9 mouse cellular contexts compared by ENCODE assay signal in the genomic region with DNA sequence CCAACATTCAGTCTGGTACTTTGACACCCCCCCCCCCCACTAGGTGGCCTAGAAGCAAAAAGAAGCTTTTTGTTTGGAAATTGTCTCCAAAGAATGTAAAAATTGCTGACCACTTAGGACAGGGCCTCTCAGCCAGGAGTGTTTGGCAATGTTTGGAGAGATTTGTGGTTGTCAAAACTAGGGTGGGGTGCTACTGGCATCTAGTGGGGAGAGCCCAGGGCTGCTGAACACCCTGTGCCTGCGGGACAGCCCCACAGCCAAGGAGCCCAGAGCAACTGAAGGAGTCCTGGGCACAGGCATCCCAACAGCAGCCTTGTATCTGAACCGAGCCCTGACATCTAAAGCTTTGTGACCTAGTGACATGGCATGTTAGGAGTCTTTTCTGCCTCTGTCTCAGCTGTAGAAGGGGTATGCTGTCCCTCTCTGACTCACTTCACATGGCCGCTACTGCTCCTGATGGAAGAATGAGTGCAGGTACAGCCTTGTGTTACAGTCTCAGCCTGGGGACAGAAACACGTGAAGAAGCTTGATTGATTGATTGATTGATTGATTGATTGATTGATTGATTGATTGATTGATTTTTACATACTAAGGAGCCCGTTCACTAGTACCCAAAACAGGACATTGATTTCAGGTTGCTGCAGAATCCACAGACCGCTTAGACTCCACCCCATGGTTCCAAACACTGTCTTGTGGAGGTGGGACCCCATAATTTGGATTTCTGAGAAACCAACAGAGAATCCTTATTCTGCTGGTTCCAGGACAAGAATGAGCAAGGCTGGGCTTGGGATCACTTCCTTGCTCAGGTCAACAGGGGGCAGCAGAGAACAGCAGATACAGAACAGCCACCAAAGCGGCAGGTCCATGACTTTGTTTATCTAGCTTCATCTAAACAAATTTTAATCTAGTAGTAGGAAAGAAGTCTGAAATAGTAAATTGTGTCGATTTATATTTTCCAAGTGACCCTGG. TPM values are rescaled to one million over a fixed set of nuclear protein-coding genes. Genes with fewer than 3 reads are reported as not detected.
DNase-seq lines count a peak whose midpoint lies in the region; ATAC-seq lines count a peak whose summit lies in the region.
"Had no signal": no experiment of that assay in that cellular context is flagged by ENCODE, and none has a peak within 500 bp of the region (broad histone marks: within the 10 kb centered on the region; RNA-seq: fewer than 3 reads in every experiment).

No protein-coding gene starts in this region.

- no peaks in the 10 kb centered on the region for H3K4me1 ChIP-seq in lung, embryonic 16.5 days (replicated peaks; ENCODE audit: control insufficient read depth, insufficient read depth, low read length)
- H3K4me1 ChIP-seq: heart, embryonic 15.5 days had no signal

- no peaks in the 10 kb centered on the region for H3K27me3 ChIP-seq in lung, embryonic 16.5 days (ENCODE audit: control insufficient read depth, insufficient read depth, low read depth, low read length)
- H3K27me3 ChIP-seq: heart, embryonic 15.5 days had no signal

- H3K27ac ChIP-seq in lung, embryonic 16.5 days (ENCODE audit: low read length), result no peak overlapping the region
- H3K27ac ChIP-seq: heart, embryonic 15.5 days had no signal

- DNase-seq in CD8-positive naive resting alpha-beta T cell, adult 2 months (ENCODE audit: low read depth in 2 of 2, low spot score in 2 of 2), result peak; percentile 56 to 66
- DNase-seq in cerebellum, postnatal 36 days, result peak; percentile 65 to 76
- DNase-seq in gastrocnemius, postnatal 25 days, result peak; percentile 32
- DNase-seq in kidney, postnatal 14 days, result peak; percentile 71
- DNase-seq in retina, adult 2 months (ENCODE audit: low read depth, low spot score), result peak; percentile 34
- peak; percentile 78 for DNase-seq in thymus, postnatal 25 days

- H3K9ac ChIP-seq in lung, embryonic 16.5 days (ENCODE audit: low read length), result no peak overlapping the region
- H3K9ac ChIP-seq: heart, embryonic 15.5 days had no signal

- no peaks in the 10 kb centered on the region for H3K36me3 ChIP-seq in lung, embryonic 16.5 days (ENCODE audit: control insufficient read depth, insufficient read depth, low read length)
- H3K36me3 ChIP-seq: heart, embryonic 15.5 days had no signal

- H3K9me3 ChIP-seq in lung, embryonic 16.5 days (ENCODE audit: control insufficient read depth, low read length), result no peaks in the 10 kb centered on the region
- H3K9me3 ChIP-seq: heart, embryonic 15.5 days had no signal

- H3K4me2 ChIP-seq in lung, embryonic 16.5 days (ENCODE audit: low read depth, low read length), result no peak overlapping the region
- H3K4me2 ChIP-seq: heart, embryonic 15.5 days had no signal

- H3K4me3 ChIP-seq in lung, embryonic 16.5 days (ENCODE audit: low read length), result no peak overlapping the region
- H3K4me3 ChIP-seq: heart, embryonic 15.5 days had no signal

- peak; percentile 73 for ATAC-seq in activated CD4-positive, CD25-positive, alpha-beta regulatory T cell, adult 4 months
- peak; percentile 62 for ATAC-seq in lung, embryonic 16.5 days (ENCODE audit: low read depth)

- WGBS in lung, embryonic 16.5 days, result 35% methylated on average over 8 of the region's 8 CpGs

RNA-seq across cellular contexts. Expression of a gene that starts 16.3 kb away (rescaled TPM):
- polyA plus RNA-seq in activated CD4-positive, CD25-positive, alpha-beta regulatory T cell, adult 4 months (2017; shearing (Covaris generic)), result 10 to 100 TPM; 21.0 to 49.0 TPM
- total RNA-seq in gastrocnemius, postnatal 25 days (2021), result 10 to 100 TPM; 41.5 to 44.0 TPM
- 66.4 and 77.4 TPM in 2 replicates for polyA plus RNA-seq in lung, embryonic 16.5 days (2015; fragmentation: Nextera tagmentation; extraction: Ambion mirVana)

RNA-seq across cellular contexts. Expression of a gene that starts 21.0 kb away (rescaled TPM):
- polyA plus RNA-seq in activated CD4-positive, CD25-positive, alpha-beta regulatory T cell, adult 4 months (2017; shearing (Covaris generic)), result 1 to 10 TPM; 1.6 to 1.9 TPM
- total RNA-seq in gastrocnemius, postnatal 25 days (2021), result under 1 TPM; 0.87 to 0.96 TPM
- 0.63 and 0.93 TPM in 2 replicates for polyA plus RNA-seq in lung, embryonic 16.5 days (2015; fragmentation: Nextera tagmentation; extraction: Ambion mirVana)
